Mouse (Mus musculus) CD4-positive, CD25-positive, alpha-beta regulatory T cell, adult 2 months (primary cell): ENCODE measurements around the gene B4galt3.
"Not testable (repeated sequence)": the region's sequence is repeated elsewhere in the genome, so short reads cannot be mapped to it uniquely, and the experiment has no call there.

Source experiments
- DNase-seq: peaks from one replicate; pipeline ENCODE4 v3.0.0-alpha.2; 2012; ENCODE audit warnings: low read depth, low spot score

B4galt3 gene

GRCm38 (mm10) chr1:171239992-171240744 is 30.0 kb upstream of the B4galt3 start:
- DNase-seq = no peak

GRCm38 (mm10) chr1:171240911-171241310 is 29.2 kb upstream of the B4galt3 start:
- no peak for DNase-seq

- not testable (repeated sequence) for DNase-seq
Measured at GRCm38 (mm10) chr1:171241952-171242351, 28.2 kb upstream of the B4galt3 start.

- DNase-seq = no peak
Measured at GRCm38 (mm10) chr1:171245353-171245752, 24.8 kb upstream of the B4galt3 start.

GRCm38 (mm10) chr1:171246709-171247452 is 23.2 kb upstream of the B4galt3 start:
- peak; percentile 99 for DNase-seq

- no peak for DNase-seq
Measured at GRCm38 (mm10) chr1:171247453-171247841, 22.7 kb upstream of the B4galt3 start.

DNA sequence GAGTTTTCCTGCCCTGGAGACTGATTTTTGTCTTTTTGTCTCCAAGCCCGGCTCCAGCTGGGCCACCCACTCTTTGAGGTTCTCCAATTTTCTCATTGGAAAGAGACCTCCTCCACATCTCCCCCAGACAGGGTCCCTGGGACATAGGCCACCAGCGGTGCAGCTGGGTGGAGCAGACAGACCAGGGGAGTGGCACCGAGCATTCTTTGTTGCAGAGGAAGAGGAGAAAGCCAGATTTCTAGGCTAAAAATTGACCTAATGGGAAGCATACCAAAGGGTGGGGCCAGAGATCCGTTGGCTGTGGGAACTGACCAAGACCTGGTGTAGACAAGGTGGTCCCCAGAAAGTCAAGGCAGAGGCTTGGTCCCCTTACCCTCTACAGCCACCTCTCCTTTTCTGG is 22.2 kb upstream of the B4galt3 start:
- no peak for DNase-seq

GRCm38 (mm10) chr1:171248386-171249226 is 21.5 kb upstream of the B4galt3 start:
- no peak for DNase-seq

GRCm38 (mm10) chr1:171249913-171250600 is 20.1 kb upstream of the B4galt3 start, which contains the start of gene Adamts4:
Gene Adamts4 (plus strand): TSS chr1:171250421.
- DNase-seq = no peak

GRCm38 (mm10) chr1:171250680-171251593 is 19.2 kb upstream of the B4galt3 start, which contains the start of gene Ndufs2:
Gene Ndufs2 (minus strand): TSS chr1:171251388.
- no peak for DNase-seq

DNA sequence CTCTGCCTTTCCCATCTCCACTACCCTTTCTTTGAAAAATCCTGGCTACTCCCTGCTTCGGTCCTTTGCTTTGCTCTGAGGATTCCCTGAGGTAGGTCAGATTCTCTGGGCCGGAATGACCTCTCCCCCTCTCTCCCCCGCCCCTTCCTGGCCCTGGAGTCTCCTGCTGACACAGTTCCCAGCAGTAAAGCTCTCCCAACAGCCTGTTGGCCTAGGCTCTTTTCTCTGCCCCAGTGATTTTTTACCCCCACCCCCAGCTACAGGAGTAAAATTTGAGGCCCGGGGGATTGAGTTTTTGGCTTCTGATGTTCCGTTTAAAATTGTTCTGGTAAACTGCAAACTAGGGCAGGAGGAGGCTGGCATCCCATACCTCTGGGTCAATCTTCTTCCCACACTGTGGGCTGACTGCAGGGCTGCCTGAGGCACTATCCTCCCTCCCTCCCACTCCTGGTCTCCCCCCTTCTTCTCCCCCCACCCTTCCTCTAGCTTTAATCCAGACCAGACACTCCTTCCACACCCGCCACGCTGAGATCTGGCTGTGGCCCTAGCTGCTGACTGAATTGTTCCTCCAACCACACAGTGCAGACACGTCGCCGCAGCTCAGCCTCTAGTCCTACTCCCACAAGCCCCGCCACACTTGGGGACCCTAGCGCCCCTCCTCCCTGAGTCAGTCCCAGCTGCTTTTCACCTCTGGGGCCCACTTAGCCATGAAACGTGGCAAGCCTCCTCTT is 18.4 kb upstream of the B4galt3 start:
- DNase-seq = no peak

GRCm38 (mm10) chr1:171252415-171252814 is 17.7 kb upstream of the B4galt3 start:
- no peak for DNase-seq

GRCm38 (mm10) chr1:171256095-171256818 is 13.9 kb upstream of the B4galt3 start:
- no peak for DNase-seq

- DNase-seq = peak; percentile 79
Measured at GRCm38 (mm10) chr1:171256937-171257548, 13.1 kb upstream of the B4galt3 start.

GRCm38 (mm10) chr1:171257781-171258180 is 12.3 kb upstream of the B4galt3 start:
- DNase-seq = no peak

GRCm38 (mm10) chr1:171258921-171259320 is 11.2 kb upstream of the B4galt3 start:
- DNase-seq = no peak

- DNase-seq = no peak
Measured at GRCm38 (mm10) chr1:171260316-171260715, 9.8 kb upstream of the B4galt3 start.

- peak; percentile 49 for DNase-seq
Measured at GRCm38 (mm10) chr1:171262594-171263130, 7.5 kb upstream of the B4galt3 start.
